Mouse (Mus musculus) lung, embryonic 14.5 days (tissue): ENCODE results near the gene Tsks. TPM values are rescaled to one million over a fixed set of nuclear protein-coding genes. Genes with fewer than 3 reads are reported as not detected.
A peak's percentile ranks its signal among the peaks of the same experiment; 100 is the strongest.

ENCODE experiments used
- ATAC-seq: fragments of 200-750 bp; cut with Nextera tagmentation; 2 replicates; pipeline ENCODE4 v1.8.0; 2017; ENCODE audit warnings: mild to moderate bottlenecking, moderate TSS enrichment, moderate library complexity; ENCODE audit not compliant: insufficient read depth
- DNase-seq: peaks from one replicate; pipeline ENCODE4 v3.0.0-alpha.2; 2015
- H3K27ac ChIP-seq: fragments of 300-500 bp; sonication (generic); 2 replicates; pipeline ENCODE4 v1.5.1; 2014; ENCODE audit warnings: low read depth, mild to moderate bottlenecking, moderate library complexity
- H3K27me3 ChIP-seq: fragments of 300-500 bp; sonication (generic); 2 replicates; pipeline ENCODE4 v1.6.1; 2014; ENCODE audit warnings: low read length, control low read depth; ENCODE audit not compliant: insufficient read depth
- H3K36me3 ChIP-seq: fragments of 300-500 bp; sonication (generic); 2 replicates; pipeline ENCODE4 v1.6.1; 2014; ENCODE audit warnings: control low read depth; ENCODE audit not compliant: insufficient read depth
- H3K4me1 ChIP-seq: fragments of 300-500 bp; sonication (generic); 2 replicates; pipeline ENCODE4 v1.6.1; 2014; ENCODE audit warnings: antibody characterized with exemption, control low read depth; ENCODE audit not compliant: insufficient read depth
- H3K4me2 ChIP-seq: fragments of 300-500 bp; sonication (generic); 2 replicates; pipeline ENCODE4 v1.6.1; 2014; ENCODE audit warnings: mild to moderate bottlenecking
- H3K4me3 ChIP-seq: fragments of 300-500 bp; sonication (generic); 2 replicates; pipeline ENCODE4 v1.5.1; 2014; ENCODE audit warnings: low read depth, low read length
- H3K9ac ChIP-seq: fragments of 300-500 bp; sonication (generic); 2 replicates; pipeline ENCODE4 v1.6.1; 2014
- H3K9me3 ChIP-seq: fragments of 300-500 bp; sonication (generic); 2 replicates; pipeline ENCODE4 v1.6.1; 2016; ENCODE audit warnings: low read depth, low read length, control low read depth
- CTCF ChIP-seq: IDR thresholded peaks from 2 replicates; pipeline ENCODE4 v1.5.1; 2016; ENCODE audit warnings: antibody characterized with exemption, low read depth
- WGBS: fragments of 180-500 bp; shearing (Covaris S2); extraction: QIAGEN DNeasy Blood & Tissue Kit; methylation state at CpG from one replicate; pipeline ENCODE4 v1.1.7; 2014; 5-methylcytosine and 5-hydroxymethylcytosine counted together
- polyA plus RNA-seq: library from polyadenylated mRNA; unstranded; fragments of >200 nt; fragmentation: Nextera tagmentation; extraction: Ambion mirVana; gene quantifications from 2 replicates; pipeline ENCODE4 v1.2.1, GENCODE M21; 2014

Tsks gene
- polyA plus RNA-seq, 1 experiment from 2014 or later = 0.11 TPM

- peak overlapping the region; percentile 63; the same call in 1 of the 2 replicates for H3K27ac ChIP-seq
- peaks cover 71% of the 10 kb centered on the region for H3K36me3 ChIP-seq
- peak; percentile 56 for TF ChIP-seq CTCF
- peak overlapping the region; percentile 31 for H3K4me3 ChIP-seq
- peaks cover 6% of the 10 kb centered on the region; the same call in 1 of the 2 replicates for H3K4me1 ChIP-seq
- no peaks in the 10 kb centered on the region for H3K27me3 ChIP-seq
- WGBS = 11% methylated on average over 21 of the region's 21 CpGs
- DNase-seq (peak; percentile 77), ATAC-seq (peak; percentile 48)
- H3K4me2 ChIP-seq = peak overlapping the region; percentile 62
- H3K9ac ChIP-seq = 0 out of 2 replicates have a peak overlapping the region, but pooled peaks have one; percentile 2
- no peaks in the 10 kb centered on the region for H3K9me3 ChIP-seq
Measured at GRCm38 (mm10) chr7:44901230-44901722, 41.7 kb upstream of the Tsks start.

- DNase-seq = no peak
- no peak overlapping the region for H3K9ac ChIP-seq
- whole genome bisulfite sequencing = 92% methylated on average over 20 of the region's 20 CpGs
- H3K4me1 ChIP-seq = no peaks in the 10 kb centered on the region
- H3K36me3 ChIP-seq = peaks cover 91% of the 10 kb centered on the region
- TF ChIP-seq CTCF = no peak
- H3K9me3 ChIP-seq = no peaks in the 10 kb centered on the region
- no peak overlapping the region for H3K27ac ChIP-seq
- no peak for ATAC-seq
- H3K27me3 ChIP-seq = no peaks in the 10 kb centered on the region
- no peak overlapping the region for H3K4me2 ChIP-seq
- no peak overlapping the region for H3K4me3 ChIP-seq
Measured at GRCm38 (mm10) chr7:44905430-44905829, 37.6 kb upstream of the Tsks start.

- no peak for ATAC-seq
- Histone ChIP-seq H3K4me1 (no peaks in the 10 kb centered on the region), H3K27me3 (no peaks in the 10 kb centered on the region), H3K36me3 (peaks cover 93% of the 10 kb centered on the region), H3K27ac (no peak overlapping the region), H3K4me3 (no peak overlapping the region), H3K9me3 (no peaks in the 10 kb centered on the region), H3K4me2 (no peak overlapping the region), H3K9ac (no peak overlapping the region)
- WGBS = 89% methylated on average over 15 of the region's 15 CpGs
- TF ChIP-seq CTCF = no peak
- no peak for DNase-seq
Measured at GRCm38 (mm10) chr7:44908706-44909476, 34.1 kb upstream of the Tsks start.

GRCm38 (mm10) chr7:44914396-44914795 lies 28.6 kb upstream of the Tsks start:
- no peak for DNase-seq
- Histone ChIP-seq H3K36me3 (peaks cover 71% of the 10 kb centered on the region), H3K27ac (no peak overlapping the region), H3K4me1 (no peaks in the 10 kb centered on the region), H3K4me2 (no peak overlapping the region), H3K9ac (no peak overlapping the region), H3K27me3 (no peaks in the 10 kb centered on the region), H3K4me3 (no peak overlapping the region), H3K9me3 (no peaks in the 10 kb centered on the region)
- WGBS = 92% methylated on average over 2 of the region's 2 CpGs
- ATAC-seq = no peak
- TF ChIP-seq CTCF = no peak

GRCm38 (mm10) chr7:44915314-44915713 lies 27.7 kb upstream of the Tsks start:
- Histone ChIP-seq H3K4me3 (no peak overlapping the region), H3K36me3 (peaks cover 68% of the 10 kb centered on the region), H3K4me1 (no peaks in the 10 kb centered on the region), H3K27me3 (no peaks in the 10 kb centered on the region), H3K9ac (no peak overlapping the region), H3K27ac (no peak overlapping the region), H3K9me3 (no peaks in the 10 kb centered on the region), H3K4me2 (no peak overlapping the region)
- ATAC-seq (no peak), DNase-seq (no peak)
- no peak for TF ChIP-seq CTCF
- WGBS = 83% methylated on average over 9 of the region's 9 CpGs

- peaks cover 64% of the 10 kb centered on the region for H3K36me3 ChIP-seq
- no peak for ATAC-seq
Measured at GRCm38 (mm10) chr7:44916191-44916590, 26.8 kb upstream of the Tsks start.

GRCm38 (mm10) chr7:44916881-44917280 lies 26.1 kb upstream of the Tsks start:
- Histone ChIP-seq H3K9me3 (no peaks in the 10 kb centered on the region), H3K4me2 (no peak overlapping the region), H3K27ac (no peak overlapping the region), H3K4me3 (no peak overlapping the region), H3K9ac (no peak overlapping the region), H3K4me1 (no peaks in the 10 kb centered on the region), H3K27me3 (no peaks in the 10 kb centered on the region), H3K36me3 (peaks cover 63% of the 10 kb centered on the region)
- 91% methylated on average over 4 of the region's 4 CpGs for WGBS
- DNase-seq = no peak
- ATAC-seq = no peak
- no peak for TF ChIP-seq CTCF

More at GRCm38 (mm10) chr7:44916191-44916590, 26.8 kb upstream of the Tsks start:
- Histone ChIP-seq H3K27ac (no peak overlapping the region), H3K9ac (no peak overlapping the region), H3K4me2 (no peak overlapping the region), H3K4me3 (no peak overlapping the region), H3K27me3 (no peaks in the 10 kb centered on the region), H3K4me1 (no peaks in the 10 kb centered on the region), H3K9me3 (no peaks in the 10 kb centered on the region)
- DNase-seq = no peak
- WGBS = 79% methylated on average over 6 of the region's 6 CpGs
- no peak for TF ChIP-seq CTCF
